Mouse (Mus musculus) myocyte (in vitro differentiated cells): ENCODE measurements around the gene Lamc1.

Experiments
- MAX ChIP-seq: IDR thresholded peaks from one replicate; pipeline ENCODE4 v1.6.1; 2011; ENCODE audit warnings: low read depth, mild to moderate bottlenecking, control low read depth
- MYOD1 ChIP-seq, 3 experiments: IDR thresholded peaks; one replicate each; pipeline ENCODE4 v1.6.1; 2011; ENCODE audit warnings: control low read depth in 2 of 3, low read depth in 2 of 3, mild to moderate bottlenecking in 2 of 3, moderate library complexity in 1 of 3; ENCODE audit not compliant: insufficient read length in 2 of 3, control insufficient read depth in 1 of 3
- MYOG ChIP-seq, 3 experiments: IDR thresholded peaks; one replicate each; pipeline ENCODE4 v1.6.1; 2011; ENCODE audit warnings: control low read depth in 2 of 3, low read depth in 2 of 3, mild to moderate bottlenecking in 2 of 3; ENCODE audit not compliant: insufficient read length in 2 of 3, control insufficient read depth in 1 of 3, insufficient read depth in 1 of 3
- POLR2A ChIP-seq: IDR thresholded peaks from one replicate; pipeline ENCODE4 v1.6.1; 2011; ENCODE audit warnings: low read depth, mild to moderate bottlenecking, control low read depth, moderate library complexity; ENCODE audit not compliant: insufficient read length
- POLR2AphosphoS2 ChIP-seq: IDR thresholded peaks from one replicate; pipeline ENCODE4 v1.6.1; 2011; ENCODE audit warnings: low read depth, control low read depth; ENCODE audit not compliant: insufficient read length
- REST ChIP-seq: IDR thresholded peaks from one replicate; pipeline ENCODE4 v1.6.1; 2011; ENCODE audit warnings: mild to moderate bottlenecking, control low read depth, moderate library complexity; ENCODE audit not compliant: insufficient read depth, insufficient read length
- TCF3 ChIP-seq: IDR thresholded peaks from one replicate; pipeline ENCODE4 v1.6.1; 2011; ENCODE audit warnings: low read depth, control low read depth; ENCODE audit not compliant: insufficient read length
- USF1 ChIP-seq: IDR thresholded peaks from one replicate; pipeline ENCODE4 v1.6.1; 2011; ENCODE audit warnings: low read depth, mild to moderate bottlenecking, control low read depth, moderate library complexity

- TF ChIP-seq POLR2A (no peak), TCF3 (no peak), USF1 (no peak), MYOG (IDR thresholded peaks at IDR 0.05; ENCODE audit: control insufficient read depth in 1 of 3, insufficient read depth in 1 of 3, insufficient read length in 2 of 3, low read depth in 2 of 3) (no peak), MAX (no peak), POLR2AphosphoS2 (no peak), REST (no peak), MYOD1 (IDR thresholded peaks at IDR 0.05; ENCODE audit: control insufficient read depth in 1 of 3, insufficient read length in 2 of 3, low read depth in 2 of 3) (no peak)
Observed at GRCm38 (mm10) chr1:153185828-153186803, 146.5 kb downstream of the Lamc1 start, which contains the start of gene Lamc2.
